Mouse (Mus musculus): ENCODE results near the gene Ddr2. TPM values are rescaled to one million over a fixed set of nuclear protein-coding genes. Genes with fewer than 3 reads are reported as not detected.

The Ddr2 gene
- polyA plus RNA-seq (2012), result under 0.01 TPM in 1 of 2 replicates, not detected in the other

GRCm38 (mm10) chr1:170110516-170111332, at the start of gene Ddr2:
TSS of gene Ddr2 (minus strand) at chr1:170110762.
- H3K4me3 ChIP-seq (replicated peaks), result no peak within 1 kb of the TSS
- no peaks in the 10 kb centered on the region for H3K36me3 ChIP-seq (ENCODE audit: control insufficient read depth)
- H3K4me1 ChIP-seq (ENCODE audit: control insufficient read depth), result no peaks in the 10 kb centered on the region
- H3K27me3 ChIP-seq (ENCODE audit: control insufficient read depth), result no peaks in the 10 kb centered on the region
- TF ChIP-seq GATA1 (IDR thresholded peaks at IDR 0.05; ENCODE audit: low read length), result no peak
- H3K9me3 ChIP-seq (ENCODE audit: control insufficient read depth, low read length), result no peaks in the 10 kb centered on the region

DNA sequence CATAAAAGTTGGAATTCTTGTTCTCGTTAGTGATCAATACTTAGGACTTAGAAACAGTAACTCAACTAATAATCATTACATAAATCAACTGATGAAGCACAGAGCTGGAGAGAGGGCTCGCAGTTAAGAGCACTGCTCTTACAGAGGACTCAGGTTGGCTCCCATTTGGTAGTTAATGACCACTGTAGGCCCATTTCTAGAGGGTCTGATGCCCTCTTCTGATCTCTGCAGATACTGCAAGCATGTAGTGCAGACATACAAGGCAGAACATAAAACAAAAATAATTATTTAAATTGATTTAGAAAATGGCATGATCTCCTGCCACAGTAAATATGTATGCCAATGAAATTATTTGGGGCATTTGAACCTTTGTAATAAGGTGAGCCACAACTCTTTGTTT, 49.1 kb upstream of the Ddr2 start:
- Histone ChIP-seq H3K36me3 (ENCODE audit: control insufficient read depth) (peaks cover 59% of the 10 kb centered on the region), H3K27me3 (ENCODE audit: control insufficient read depth) (no peaks in the 10 kb centered on the region)
- no peak for TF ChIP-seq TAL1 (IDR thresholded peaks at IDR 0.05; ENCODE audit: low read length)
- no peak for TF ChIP-seq GATA1 (IDR thresholded peaks at IDR 0.05; ENCODE audit: low read length)

DNA sequence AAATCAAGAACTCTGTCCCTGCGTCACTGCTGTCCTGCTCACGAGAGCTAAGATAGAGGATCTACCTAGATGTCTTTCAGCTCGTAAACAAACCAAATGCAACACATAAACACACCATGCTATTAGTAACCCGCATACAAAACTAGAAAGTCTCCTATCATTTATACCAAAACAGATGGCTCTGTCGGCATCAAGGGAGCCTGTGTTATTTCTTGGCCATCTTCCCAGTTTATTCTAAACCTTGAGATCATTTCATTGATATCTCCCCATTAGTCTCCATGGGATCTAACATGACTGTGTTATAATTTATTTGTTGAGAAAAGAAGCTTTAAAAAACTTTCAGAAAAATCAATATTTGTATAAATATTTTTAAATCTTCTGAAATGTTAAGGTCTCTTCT, 45.2 kb upstream of the Ddr2 start:
- Histone ChIP-seq H3K4me3 (replicated peaks) (no peak overlapping the region), H3K27me3 (ENCODE audit: control insufficient read depth) (no peaks in the 10 kb centered on the region), H3K4me1 (ENCODE audit: control insufficient read depth) (no peaks in the 10 kb centered on the region), H3K36me3 (ENCODE audit: control insufficient read depth) (peaks cover 41% of the 10 kb centered on the region), H3K9me3 (ENCODE audit: control insufficient read depth, low read length) (no peaks in the 10 kb centered on the region)
- TF ChIP-seq TAL1 (IDR thresholded peaks at IDR 0.05; ENCODE audit: low read length), result no peak
- no peak for TF ChIP-seq GATA1 (IDR thresholded peaks at IDR 0.05; ENCODE audit: low read length)

More for the DNA sequence above, 49.1 kb upstream of the Ddr2 start:
- H3K4me3 ChIP-seq (replicated peaks), result no peak overlapping the region
- no peaks in the 10 kb centered on the region for H3K4me1 ChIP-seq (ENCODE audit: control insufficient read depth)
- no peaks in the 10 kb centered on the region for H3K9me3 ChIP-seq (ENCODE audit: control insufficient read depth, low read length)

GRCm38 (mm10) chr1:170155298-170155697, 44.7 kb upstream of the Ddr2 start:
- TF ChIP-seq GATA1 (IDR thresholded peaks at IDR 0.05; ENCODE audit: low read length), result no peak
- no peak for TF ChIP-seq TAL1 (IDR thresholded peaks at IDR 0.05; ENCODE audit: low read length)
- H3K4me3 ChIP-seq (replicated peaks), result no peak overlapping the region
- H3K36me3 ChIP-seq (ENCODE audit: control insufficient read depth), result peaks cover 38% of the 10 kb centered on the region

DNA sequence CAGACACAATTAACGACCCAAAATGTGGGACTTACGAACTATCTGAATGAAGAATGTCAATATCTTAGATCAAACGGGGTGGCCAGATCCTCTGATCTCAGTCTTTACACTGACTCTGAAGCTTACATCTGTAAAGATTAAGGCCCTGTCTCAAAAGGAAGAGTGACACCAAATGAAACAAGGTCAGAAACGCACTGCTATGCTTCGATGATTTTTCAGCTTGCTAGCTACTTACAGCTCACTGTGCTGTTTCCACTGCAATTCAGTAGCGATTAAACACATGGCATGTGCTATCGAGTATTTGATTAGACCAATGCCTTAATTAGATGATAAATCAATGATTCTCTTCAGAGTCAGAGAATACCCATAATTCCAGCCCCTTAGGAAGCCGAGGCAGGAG, 43.4 kb upstream of the Ddr2 start:
- TF ChIP-seq TAL1 (IDR thresholded peaks at IDR 0.05; ENCODE audit: low read length) (no peak), GATA1 (IDR thresholded peaks at IDR 0.05; ENCODE audit: low read length) (no peak)
- Histone ChIP-seq H3K9me3 (ENCODE audit: control insufficient read depth, low read length) (no peaks in the 10 kb centered on the region), H3K4me3 (replicated peaks) (no peak overlapping the region), H3K27me3 (ENCODE audit: control insufficient read depth) (no peaks in the 10 kb centered on the region), H3K4me1 (ENCODE audit: control insufficient read depth) (peaks cover 6% of the 10 kb centered on the region), H3K36me3 (ENCODE audit: control insufficient read depth) (peaks cover 41% of the 10 kb centered on the region)

More at GRCm38 (mm10) chr1:170155298-170155697, 44.7 kb upstream of the Ddr2 start:
- H3K9me3 ChIP-seq (ENCODE audit: control insufficient read depth, low read length), result no peaks in the 10 kb centered on the region
- no peaks in the 10 kb centered on the region for H3K4me1 ChIP-seq (ENCODE audit: control insufficient read depth)
- H3K27me3 ChIP-seq (ENCODE audit: control insufficient read depth), result no peaks in the 10 kb centered on the region

- H3K4me3 ChIP-seq (replicated peaks), result no peak overlapping the region
- no peak for TF ChIP-seq GATA1 (IDR thresholded peaks at IDR 0.05; ENCODE audit: low read length)
- TF ChIP-seq TAL1 (IDR thresholded peaks at IDR 0.05; ENCODE audit: low read length), result no peak
- peaks cover 43% of the 10 kb centered on the region for H3K36me3 ChIP-seq (ENCODE audit: control insufficient read depth)
- H3K27me3 ChIP-seq (ENCODE audit: control insufficient read depth), result no peaks in the 10 kb centered on the region
- peaks cover 18% of the 10 kb centered on the region for H3K4me1 ChIP-seq (ENCODE audit: control insufficient read depth)
- H3K9me3 ChIP-seq (ENCODE audit: control insufficient read depth, low read length), result no peaks in the 10 kb centered on the region
Observed at GRCm38 (mm10) chr1:170152552-170152951, 42.0 kb upstream of the Ddr2 start.

GRCm38 (mm10) chr1:170150870-170151269, 40.3 kb upstream of the Ddr2 start:
- peaks cover 47% of the 10 kb centered on the region for H3K36me3 ChIP-seq (ENCODE audit: control insufficient read depth)
- TF ChIP-seq TAL1 (IDR thresholded peaks at IDR 0.05; ENCODE audit: low read length), result no peak
- TF ChIP-seq GATA1 (IDR thresholded peaks at IDR 0.05; ENCODE audit: low read length), result no peak
- peaks cover 21% of the 10 kb centered on the region for H3K4me1 ChIP-seq (ENCODE audit: control insufficient read depth)
- H3K27me3 ChIP-seq (ENCODE audit: control insufficient read depth), result no peaks in the 10 kb centered on the region
- H3K4me3 ChIP-seq (replicated peaks), result no peak overlapping the region
- no peaks in the 10 kb centered on the region for H3K9me3 ChIP-seq (ENCODE audit: control insufficient read depth, low read length)

DNA sequence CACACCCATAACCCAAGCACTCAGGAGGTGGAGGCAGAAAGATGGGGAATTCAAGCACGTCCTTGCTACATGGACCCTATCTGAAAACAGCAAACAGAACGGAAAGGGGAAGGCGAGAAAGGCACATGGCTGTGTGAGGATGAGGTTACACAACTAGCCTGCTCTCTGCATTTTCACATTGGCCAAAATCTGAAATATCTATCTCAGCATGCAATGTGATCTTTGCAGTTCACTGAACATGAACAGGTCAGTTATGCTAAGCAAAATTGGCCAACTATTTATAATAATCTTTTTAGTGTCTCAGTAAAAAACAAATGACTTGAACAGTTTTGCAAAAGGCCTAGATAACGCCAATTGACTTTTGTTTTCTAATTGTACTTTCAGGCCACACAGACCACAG, 39.2 kb upstream of the Ddr2 start:
- TF ChIP-seq GATA1 (IDR thresholded peaks at IDR 0.05; ENCODE audit: low read length), result no peak
- TF ChIP-seq TAL1 (IDR thresholded peaks at IDR 0.05; ENCODE audit: low read length), result no peak
- Histone ChIP-seq H3K4me3 (replicated peaks) (no peak overlapping the region), H3K36me3 (ENCODE audit: control insufficient read depth) (peaks cover 52% of the 10 kb centered on the region), H3K4me1 (ENCODE audit: control insufficient read depth) (peaks cover 21% of the 10 kb centered on the region), H3K27me3 (ENCODE audit: control insufficient read depth) (no peaks in the 10 kb centered on the region), H3K9me3 (ENCODE audit: control insufficient read depth, low read length) (no peaks in the 10 kb centered on the region)

GRCm38 (mm10) chr1:170148536-170148935, 38.0 kb upstream of the Ddr2 start:
- H3K4me3 ChIP-seq (replicated peaks), result no peak overlapping the region
- TF ChIP-seq GATA1 (IDR thresholded peaks at IDR 0.05; ENCODE audit: low read length) (no peak), TAL1 (IDR thresholded peaks at IDR 0.05; ENCODE audit: low read length) (no peak)

More at GRCm38 (mm10) chr1:170148536-170148935, 38.0 kb upstream of the Ddr2 start:
- Histone ChIP-seq H3K36me3 (ENCODE audit: control insufficient read depth) (peaks cover 58% of the 10 kb centered on the region), H3K27me3 (ENCODE audit: control insufficient read depth) (no peaks in the 10 kb centered on the region), H3K4me1 (ENCODE audit: control insufficient read depth) (peaks cover 21% of the 10 kb centered on the region), H3K9me3 (ENCODE audit: control insufficient read depth, low read length) (no peaks in the 10 kb centered on the region)
